Mouse (Mus musculus) left cerebral cortex, postnatal 10 days (tissue): ENCODE data around the gene Olfr1459. TPM values are rescaled to one million over a fixed set of nuclear protein-coding genes. Genes with fewer than 3 reads are reported as not detected.

Experiments
- DNase-seq, 2 experiments: peaks; one replicate each; pipeline ENCODE4 v3.0.0; 2021 to 2022; ENCODE audit warnings: low spot score in 2 of 2, mixed read lengths in 1 of 2; ENCODE audit errors: extremely low spot score in 1 of 2
- intact Hi-C: fragments of 180-260 bp; cut with DNase I; formaldehyde crosslinking; loops from one replicate; pipeline ENCODE4 v1.15.1; 2025
- total RNA-seq, 2 experiments: library from RNA; stranded (reverse); gene quantifications; 2 replicates each; pipeline ENCODE4 v1.2.3; 2021

Gene Olfr1459
- total RNA-seq, result under 1 TPM; 0.13 to 0.14 TPM

DNA sequence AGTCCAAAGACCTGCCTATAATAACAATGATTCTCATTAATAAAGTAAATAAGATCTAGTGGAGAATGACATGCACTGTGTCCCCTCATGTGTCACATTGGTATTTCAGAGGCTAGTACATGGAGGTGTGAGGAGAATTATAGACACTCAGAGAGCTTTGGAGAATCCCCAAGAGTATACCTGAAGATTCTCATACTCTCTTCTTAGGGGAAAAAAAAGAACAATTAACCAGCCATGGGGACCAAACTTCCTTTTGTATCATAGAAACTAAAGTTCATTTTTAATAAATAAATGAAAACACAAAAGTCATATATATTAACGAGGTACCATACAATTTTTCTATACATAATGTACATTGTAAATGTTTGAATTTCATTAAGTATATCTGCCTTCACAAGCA, at the start of gene Olfr1459:
Gene Olfr1459, minus strand, starts transcription at position 101 of the 400 bp plus-strand sequence.
- intact Hi-C loops, result no loop called here
- DNase-seq, result no peak

DNA sequence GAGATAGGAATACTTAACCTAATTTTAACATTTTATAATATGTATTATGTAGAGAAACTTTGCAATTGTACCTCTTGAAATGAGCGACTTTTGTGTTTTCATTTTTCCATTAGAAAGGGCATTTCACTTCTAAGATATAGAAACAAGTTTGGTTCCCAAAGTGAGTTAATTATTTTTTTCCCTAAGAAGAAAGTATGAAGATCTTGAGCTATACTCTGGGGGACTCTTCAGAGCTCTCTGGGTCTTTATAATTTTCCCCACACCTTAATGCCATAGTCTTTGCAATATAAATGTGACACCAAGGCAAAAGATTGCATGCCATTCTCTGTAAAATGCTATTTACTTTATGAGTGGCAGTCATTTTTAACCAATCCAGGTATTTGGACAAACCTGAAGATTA, 36.1 kb upstream of the Olfr1459 start, which contains the start of gene Olfr1462:
Gene Olfr1462, plus strand, starts transcription at position 301 of the 400 bp plus-strand sequence.
- no peak for DNase-seq
- intact Hi-C loops, result no loop called here

DNA sequence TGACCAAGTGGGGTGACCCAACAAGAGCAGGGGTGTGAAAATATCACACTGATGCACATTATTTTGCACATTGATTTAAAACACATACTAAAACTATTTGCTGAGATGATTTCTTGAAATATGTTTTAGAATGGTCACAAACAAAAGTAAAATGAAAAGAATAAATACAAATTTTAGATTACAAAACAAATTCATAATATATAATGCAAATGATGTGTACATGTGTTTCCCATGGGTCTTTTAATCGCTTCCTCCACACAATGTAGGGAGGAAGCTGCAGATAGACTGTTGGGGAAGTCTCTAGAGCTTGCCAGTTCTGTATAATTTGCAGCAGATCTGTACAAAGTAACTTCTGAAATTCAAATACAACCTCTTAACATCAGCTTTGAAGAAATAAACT, 13.4 kb upstream of the Olfr1459 start, which contains the start of gene Olfr1461:
Gene Olfr1461, plus strand, starts transcription at position 301 of the 400 bp plus-strand sequence.
- intact Hi-C loops, result no loop called here
- DNase-seq, result no peak

DNA sequence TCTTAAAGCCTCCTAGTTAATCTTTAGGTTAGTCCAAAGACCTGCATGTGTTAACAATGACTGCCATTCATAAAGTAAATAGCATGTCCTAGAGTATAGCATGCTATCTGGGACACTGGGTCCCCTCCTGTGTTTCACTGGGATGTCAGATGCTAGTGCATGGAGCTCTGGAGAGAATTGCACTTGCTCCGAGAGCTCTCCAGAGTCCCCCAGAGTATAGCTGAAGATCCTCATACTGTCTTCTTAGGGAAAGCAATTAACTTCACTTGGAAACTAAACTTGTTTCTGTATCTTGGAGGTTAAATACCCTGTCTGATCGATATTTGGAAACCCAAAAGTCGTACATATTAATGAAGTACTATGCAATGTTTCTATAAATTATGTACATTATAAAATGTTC, 42.7 kb downstream of the Olfr1459 start, which contains the start of gene Olfr1458:
Gene Olfr1458, minus strand, starts transcription at position 101 of the 400 bp plus-strand sequence.
- no peak for DNase-seq
- intact Hi-C loops, result no loop called here

DNA sequence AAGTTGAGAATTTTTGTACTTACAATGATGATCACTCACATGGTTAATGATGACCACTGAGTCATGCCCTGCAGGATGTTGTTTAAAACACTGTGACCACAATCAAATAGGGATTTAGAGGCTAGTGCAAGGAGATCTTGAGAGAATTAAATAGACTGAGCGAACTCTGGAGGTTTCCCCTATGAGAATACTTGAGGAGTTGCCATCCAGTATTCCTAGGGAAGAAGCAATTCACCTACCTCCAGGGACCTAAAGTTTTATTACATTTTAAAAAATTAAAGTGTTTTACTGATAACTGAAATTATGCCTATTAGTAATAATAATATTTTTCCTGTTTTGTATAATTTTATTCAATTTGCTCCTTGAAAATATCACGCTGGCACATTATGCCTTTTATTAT, 51.6 kb downstream of the Olfr1459 start, which contains the start of gene Olfr1457:
Gene Olfr1457, minus strand, starts transcription at position 101 of the 400 bp plus-strand sequence.
- intact Hi-C loops, result no loop called here
- no peak for DNase-seq

DNA sequence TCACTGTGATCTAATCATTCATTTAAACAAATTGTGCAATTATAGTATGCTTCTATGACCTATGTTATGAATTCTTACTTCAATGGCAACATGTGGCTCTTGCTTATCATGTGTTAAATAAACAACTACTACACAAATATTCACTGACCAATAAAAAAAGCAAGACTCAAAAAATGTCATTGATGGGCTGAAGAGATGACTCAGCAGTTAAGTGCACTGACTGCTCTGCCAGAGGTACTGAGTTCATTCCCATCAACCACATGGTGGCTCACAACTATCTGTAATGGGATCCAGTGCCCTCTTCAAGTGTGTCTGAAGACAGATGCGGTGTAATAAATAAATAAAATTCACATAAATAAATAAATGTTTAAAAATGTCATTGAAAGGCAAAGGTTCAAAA, 55.4 kb downstream of the Olfr1459 start:
- intact Hi-C loops, result no loop called here
- no peak for DNase-seq

Other genes with a start within 250 kb of the Olfr1459 start
- gene Olfr1447, start 245.8 kb downstream of the Olfr1459 start, total RNA-seq, result not detected
- gene Olfr1448, start 225.1 kb downstream of the Olfr1459 start, total RNA-seq, result not detected
- gene Olfr1449, start 218.7 kb downstream of the Olfr1459 start, total RNA-seq, result not detected
- gene Olfr1450, start 199.3 kb downstream of the Olfr1459 start, total RNA-seq, result not detected
- gene Olfr1451, start 154.5 kb downstream of the Olfr1459 start, total RNA-seq, result not detected
- not detected for gene Olfr1453, start 121.2 kb downstream of the Olfr1459 start, total RNA-seq
- not detected for gene Olfr1454, start 88.9 kb downstream of the Olfr1459 start, total RNA-seq
- gene Olfr1457, start 51.7 kb downstream of the Olfr1459 start, total RNA-seq, result not detected
- not detected for gene Olfr1458, start 42.8 kb downstream of the Olfr1459 start, total RNA-seq
- not detected for gene Olfr1461, start 13.5 kb upstream of the Olfr1459 start, total RNA-seq
- not detected for gene Olfr1462, start 36.2 kb upstream of the Olfr1459 start, total RNA-seq
- not detected for gene Olfr1463, start 81.8 kb upstream of the Olfr1459 start, total RNA-seq
- gene Olfr1465, start 166.0 kb upstream of the Olfr1459 start, total RNA-seq, result not detected
- not detected for gene Olfr1466, start 189.3 kb upstream of the Olfr1459 start, total RNA-seq
- not detected for gene Olfr1467, start 212.7 kb upstream of the Olfr1459 start, total RNA-seq